Mouse (Mus musculus) E14TG2a.4 (cell line): ENCODE results near the gene Notch1.

ENCODE experiments used
- H3K27me3 ChIP-seq: 2 replicates; pipeline ENCODE4 v1.6.1; 2014; ENCODE audit warnings: low read length, control low read depth; ENCODE audit not compliant: insufficient read depth
- H3K36me3 ChIP-seq: 2 replicates; pipeline ENCODE4 v1.6.1; 2014; ENCODE audit warnings: low read length, control low read depth; ENCODE audit not compliant: insufficient read depth
- H3K4me1 ChIP-seq: replicated peaks from 2 replicates; pipeline ENCODE4 v1.6.1; 2014; ENCODE audit warnings: low read depth, low read length, control low read depth
- H3K4me3 ChIP-seq: replicated peaks from 2 replicates; pipeline ENCODE4 v1.5.1; 2014; ENCODE audit warnings: mild to moderate bottlenecking, low read length
- H3K9me3 ChIP-seq: 2 replicates; pipeline ENCODE4 v1.6.1; 2014; ENCODE audit warnings: low read length, control low read depth
- CTCF ChIP-seq: conservative IDR thresholded peaks from 2 replicates; pipeline ENCODE4 v1.5.1; 2014; ENCODE audit warnings: low read length
- NANOG ChIP-seq: IDR thresholded peaks from 2 replicates; pipeline ENCODE4 v1.6.1; 2014; ENCODE audit warnings: borderline replicate concordance, low read length, mixed read lengths
- POU5F1 ChIP-seq: IDR thresholded peaks from 2 replicates; pipeline ENCODE4 v1.6.1; 2014; ENCODE audit warnings: low read length, borderline replicate concordance

The Notch1 gene

GRCm38 (mm10) chr2:26485278-26485677 lies 31.2 kb downstream of the Notch1 start:
- no peaks in the 10 kb centered on the region for H3K27me3 ChIP-seq
- TF ChIP-seq POU5F1 (no peak), NANOG (no peak), CTCF (no peak)
- peaks cover 85% of the 10 kb centered on the region for H3K4me1 ChIP-seq
- no peaks in the 10 kb centered on the region for H3K9me3 ChIP-seq
- peaks cover 66% of the 10 kb centered on the region for H3K36me3 ChIP-seq
- no peak overlapping the region for H3K4me3 ChIP-seq

GRCm38 (mm10) chr2:26484169-26484568 lies 32.3 kb downstream of the Notch1 start:
- H3K36me3 ChIP-seq = peaks cover 75% of the 10 kb centered on the region
- peaks cover 74% of the 10 kb centered on the region for H3K4me1 ChIP-seq
- TF ChIP-seq CTCF (no peak), NANOG (no peak), POU5F1 (no peak)
- H3K4me3 ChIP-seq = no peak overlapping the region
- H3K9me3 ChIP-seq = no peaks in the 10 kb centered on the region
- no peaks in the 10 kb centered on the region for H3K27me3 ChIP-seq

- TF ChIP-seq NANOG (no peak), POU5F1 (no peak), CTCF (no peak)
- Histone ChIP-seq H3K4me3 (no peak overlapping the region), H3K9me3 (no peaks in the 10 kb centered on the region), H3K36me3 (peaks cover 79% of the 10 kb centered on the region), H3K4me1 (peaks cover 65% of the 10 kb centered on the region), H3K27me3 (no peaks in the 10 kb centered on the region)
Measured at GRCm38 (mm10) chr2:26483230-26483869, 33.1 kb downstream of the Notch1 start.

GRCm38 (mm10) chr2:26482824-26483223 lies 33.6 kb downstream of the Notch1 start:
- H3K9me3 ChIP-seq = no peaks in the 10 kb centered on the region
- peaks cover 79% of the 10 kb centered on the region for H3K36me3 ChIP-seq
- no peaks in the 10 kb centered on the region for H3K27me3 ChIP-seq
- no peak for TF ChIP-seq NANOG
- TF ChIP-seq POU5F1 = no peak
- no peak for TF ChIP-seq CTCF
- H3K4me3 ChIP-seq = no peak overlapping the region
- H3K4me1 ChIP-seq = peaks cover 60% of the 10 kb centered on the region

GRCm38 (mm10) chr2:26481724-26482495 lies 34.6 kb downstream of the Notch1 start:
- no peaks in the 10 kb centered on the region for H3K9me3 ChIP-seq
- no peak overlapping the region for H3K4me3 ChIP-seq
- H3K36me3 ChIP-seq = peaks cover 88% of the 10 kb centered on the region
- peaks cover 51% of the 10 kb centered on the region for H3K4me1 ChIP-seq
- TF ChIP-seq NANOG (no peak), POU5F1 (no peak), CTCF (no peak)
- no peaks in the 10 kb centered on the region for H3K27me3 ChIP-seq

GRCm38 (mm10) chr2:26480911-26481310 lies 35.6 kb downstream of the Notch1 start:
- no peak overlapping the region for H3K4me3 ChIP-seq
- H3K4me1 ChIP-seq = peaks cover 41% of the 10 kb centered on the region
- H3K36me3 ChIP-seq = peaks cover 98% of the 10 kb centered on the region
- no peaks in the 10 kb centered on the region for H3K9me3 ChIP-seq
- H3K27me3 ChIP-seq = no peaks in the 10 kb centered on the region
- TF ChIP-seq NANOG (no peak), CTCF (no peak), POU5F1 (no peak)

- H3K27me3 ChIP-seq = no peaks in the 10 kb centered on the region
- H3K4me3 ChIP-seq = no peak overlapping the region
- no peaks in the 10 kb centered on the region for H3K9me3 ChIP-seq
- no peak for TF ChIP-seq POU5F1
- TF ChIP-seq NANOG = no peak
- TF ChIP-seq CTCF = no peak
- peaks cover 28% of the 10 kb centered on the region for H3K4me1 ChIP-seq
- peaks cover 99% of the 10 kb centered on the region for H3K36me3 ChIP-seq
Measured at GRCm38 (mm10) chr2:26478685-26479205, 37.7 kb downstream of the Notch1 start.

GRCm38 (mm10) chr2:26477911-26478310 lies 38.6 kb downstream of the Notch1 start:
- Histone ChIP-seq H3K4me1 (peaks cover 20% of the 10 kb centered on the region), H3K9me3 (no peaks in the 10 kb centered on the region), H3K27me3 (no peaks in the 10 kb centered on the region), H3K36me3 (peaks cover 99% of the 10 kb centered on the region), H3K4me3 (no peak overlapping the region)
- TF ChIP-seq NANOG (no peak), POU5F1 (no peak), CTCF (no peak)
